Mouse (Mus musculus) limb, embryonic 15.5 days (tissue): ENCODE measurements around the gene Dnajb13. TPM values are rescaled to one million over a fixed set of nuclear protein-coding genes. Genes with fewer than 3 reads are reported as not detected.

Source experiments
- ATAC-seq: fragments of 200-750 bp; cut with Nextera tagmentation; 2 replicates; pipeline ENCODE4 v1.8.0; 2017; ENCODE audit warnings: low read depth, moderate TSS enrichment; ENCODE audit not compliant: insufficient number of reproducible peaks, low FRiP score, low TSS enrichment
- H3K27ac ChIP-seq: fragments of 300-500 bp; sonication (generic); 2 replicates; pipeline ENCODE4 v1.5.1; 2015; ENCODE audit warnings: moderate library complexity, mild to moderate bottlenecking, inconsistent platforms
- H3K27me3 ChIP-seq: fragments of 300-500 bp; sonication (generic); 2 replicates; pipeline ENCODE4 v1.6.1; 2015; ENCODE audit warnings: inconsistent platforms
- H3K36me3 ChIP-seq: fragments of 300-500 bp; sonication (generic); 2 replicates; pipeline ENCODE4 v1.6.1; 2015; ENCODE audit warnings: inconsistent platforms
- H3K4me1 ChIP-seq: fragments of 300-500 bp; sonication (generic); 2 replicates; pipeline ENCODE4 v1.6.1; 2015; ENCODE audit warnings: inconsistent platforms
- H3K4me2 ChIP-seq: fragments of 300-500 bp; sonication (generic); 2 replicates; pipeline ENCODE4 v1.6.1; 2015; ENCODE audit warnings: mild to moderate bottlenecking, inconsistent platforms
- H3K4me3 ChIP-seq: fragments of 300-500 bp; sonication (generic); 2 replicates; pipeline ENCODE4 v1.5.1; 2015; ENCODE audit warnings: mild to moderate bottlenecking, inconsistent platforms
- H3K9ac ChIP-seq: fragments of 300-500 bp; sonication (generic); 2 replicates; pipeline ENCODE4 v1.6.1; 2015; ENCODE audit warnings: inconsistent platforms
- H3K9me3 ChIP-seq: fragments of 300-500 bp; sonication (generic); 2 replicates; pipeline ENCODE4 v1.6.1; 2016; ENCODE audit warnings: inconsistent platforms
- WGBS: fragments of 180-500 bp; shearing (Covaris S2); methylation state at CpG from one replicate; pipeline ENCODE4 v1.1.7; 2015; 5-methylcytosine and 5-hydroxymethylcytosine counted together
- polyA plus RNA-seq: library from polyadenylated mRNA; unstranded; fragments of >200 nt; fragmentation: Nextera tagmentation; extraction: Ambion mirVana; gene quantifications from 2 replicates; pipeline ENCODE4 v1.2.1, GENCODE M21; 2015

Gene Dnajb13
- polyA plus RNA-seq, 1 experiment from 2014 or later = 0.27 TPM

DNA sequence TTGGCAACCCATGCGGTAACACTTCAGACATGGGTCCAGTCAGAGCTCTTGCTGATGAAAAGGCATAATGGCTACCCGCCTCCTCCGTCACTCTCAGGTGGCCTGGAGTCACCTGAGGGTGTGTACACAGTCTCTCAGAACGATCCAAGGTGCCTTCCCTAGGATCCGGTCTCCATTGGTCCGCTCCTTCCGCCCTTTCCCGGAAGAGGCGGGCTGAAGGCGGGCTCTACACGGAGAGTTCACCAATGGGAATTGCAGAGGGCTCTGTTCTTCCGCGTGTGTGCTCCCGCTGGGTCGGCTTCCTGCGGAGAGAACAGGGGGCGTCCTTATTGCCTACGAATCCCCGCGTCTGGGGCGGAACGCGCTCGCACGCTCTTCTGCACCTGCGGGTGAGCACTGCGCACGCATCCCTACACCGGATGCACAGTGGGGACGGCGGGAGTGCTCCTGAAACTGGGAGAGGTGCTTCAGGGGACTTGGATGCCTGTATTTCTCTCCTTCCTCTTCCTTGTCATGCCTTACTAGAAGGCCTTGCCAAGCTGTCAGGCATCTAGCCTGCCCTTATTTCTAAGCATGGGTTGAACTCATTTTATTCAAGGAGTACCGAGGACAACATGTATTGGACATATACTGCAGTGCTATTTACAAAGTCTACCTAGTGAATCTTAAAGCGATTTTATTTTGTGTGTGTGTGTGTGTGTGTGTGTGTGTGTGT is 22.2 kb upstream of the Dnajb13 start, which contains the start of gene Coa4:
TSS of gene Coa4 (plus strand) at position 268 of the 715 bp plus-strand sequence.
- WGBS = under 1% methylated on average over 33 of the region's 33 CpGs
- ATAC-seq = peak; percentile 99
- H3K9me3 ChIP-seq = no peaks in the 10 kb centered on the region

DNA sequence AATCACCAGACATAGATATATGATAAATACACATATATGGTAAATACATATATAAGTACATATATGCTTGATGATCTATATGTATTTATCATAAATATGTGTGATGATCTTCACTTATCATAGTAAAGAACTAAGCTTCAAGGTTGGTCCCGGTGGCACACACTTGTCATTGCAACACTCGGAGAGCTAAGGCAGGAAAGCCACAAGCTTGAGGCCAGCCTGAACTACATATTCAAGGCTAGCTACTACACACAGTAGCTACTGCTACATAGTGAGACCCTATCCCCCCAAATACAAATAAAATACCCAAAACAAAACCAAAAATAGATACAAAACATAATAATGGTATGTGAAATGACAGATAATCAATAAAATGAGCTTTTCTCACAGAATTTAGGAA is 21.1 kb upstream of the Dnajb13 start:
- no peak overlapping the region for H3K4me2 ChIP-seq
- WGBS = 75% methylated on average over 2 of the region's 2 CpGs
- peak overlapping the region; percentile 75; the same call in 1 of the 2 replicates for H3K4me3 ChIP-seq

More for the DNA sequence above, 22.2 kb upstream of the Dnajb13 start, which contains the start of gene Coa4:
- Histone ChIP-seq H3K36me3 (peaks cover 21% of the 10 kb centered on the region), H3K27me3 (no peaks in the 10 kb centered on the region), H3K27ac (peak within 1 kb of the TSS; percentile 88), H3K4me1 (0 out of 2 replicates have a peak, but pooled peaks cover 8% of the 10 kb centered on the region), H3K4me2 (peak within 1 kb of the TSS; percentile 65), H3K4me3 (peak within 1 kb of the TSS; percentile 75), H3K9ac (peak within 1 kb of the TSS; percentile 69)

DNA sequence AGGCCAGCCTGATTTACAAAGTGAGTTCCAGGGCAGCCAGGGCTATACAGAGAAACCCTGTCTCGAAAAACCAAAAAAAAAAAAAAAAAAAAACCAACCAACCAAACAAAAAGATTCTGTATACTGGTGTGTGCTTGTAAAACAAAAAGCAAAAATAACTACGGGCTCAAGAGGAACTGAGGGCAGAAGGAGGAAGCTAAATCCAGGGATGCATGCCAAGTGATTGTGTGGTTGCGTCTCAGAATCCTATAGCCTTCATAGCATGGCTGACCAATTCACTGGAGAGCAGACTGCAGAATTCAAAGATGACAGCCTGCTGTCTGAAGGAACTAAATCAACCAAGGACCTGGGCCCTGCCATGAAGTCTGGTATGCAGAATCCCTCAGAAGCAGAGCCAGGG is 19.5 kb upstream of the Dnajb13 start:
- Histone ChIP-seq H3K9ac (no peak overlapping the region), H3K27ac (no peak overlapping the region), H3K4me3 (no peak overlapping the region), H3K4me1 (0 out of 2 replicates have a peak, but pooled peaks cover 8% of the 10 kb centered on the region), H3K4me2 (no peak overlapping the region), H3K27me3 (no peaks in the 10 kb centered on the region), H3K36me3 (peaks cover 6% of the 10 kb centered on the region), H3K9me3 (no peaks in the 10 kb centered on the region)
- 81% methylated on average over 3 of the region's 3 CpGs for WGBS
- no peak for ATAC-seq

More for the DNA sequence above, 21.1 kb upstream of the Dnajb13 start:
- Histone ChIP-seq H3K27ac (no peak overlapping the region), H3K9ac (no peak overlapping the region), H3K9me3 (no peaks in the 10 kb centered on the region), H3K27me3 (no peaks in the 10 kb centered on the region), H3K4me1 (0 out of 2 replicates have a peak, but pooled peaks cover 8% of the 10 kb centered on the region), H3K36me3 (peaks cover 21% of the 10 kb centered on the region)
- no peak for ATAC-seq

DNA sequence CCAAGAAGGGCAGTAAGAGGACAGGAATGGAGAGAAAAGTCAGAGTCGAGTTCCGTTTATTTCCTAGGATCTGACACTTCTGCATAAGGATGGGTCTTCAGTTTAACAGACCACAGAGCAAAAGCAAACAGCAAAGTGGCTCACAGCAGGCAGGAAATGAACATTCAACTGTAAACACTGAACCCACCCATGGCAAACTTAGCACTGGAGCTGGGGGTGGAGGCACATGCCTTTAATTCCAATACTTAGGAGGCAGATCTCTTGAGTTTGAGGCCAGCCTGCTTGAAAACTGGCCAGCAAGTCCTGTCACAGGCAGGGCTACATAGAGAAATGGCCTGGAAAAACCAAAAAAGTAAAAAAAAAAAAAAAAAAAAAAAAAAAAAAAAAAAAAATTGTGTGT is 18.7 kb upstream of the Dnajb13 start:
- Histone ChIP-seq H3K4me1 (0 out of 2 replicates have a peak, but pooled peaks cover 8% of the 10 kb centered on the region), H3K4me3 (no peak overlapping the region), H3K36me3 (no peaks in the 10 kb centered on the region), H3K27me3 (no peaks in the 10 kb centered on the region), H3K27ac (no peak overlapping the region), H3K9me3 (no peaks in the 10 kb centered on the region), H3K4me2 (no peak overlapping the region), H3K9ac (no peak overlapping the region)
- no peak for ATAC-seq
- 70% methylated on average over 2 of the region's 2 CpGs for WGBS

DNA sequence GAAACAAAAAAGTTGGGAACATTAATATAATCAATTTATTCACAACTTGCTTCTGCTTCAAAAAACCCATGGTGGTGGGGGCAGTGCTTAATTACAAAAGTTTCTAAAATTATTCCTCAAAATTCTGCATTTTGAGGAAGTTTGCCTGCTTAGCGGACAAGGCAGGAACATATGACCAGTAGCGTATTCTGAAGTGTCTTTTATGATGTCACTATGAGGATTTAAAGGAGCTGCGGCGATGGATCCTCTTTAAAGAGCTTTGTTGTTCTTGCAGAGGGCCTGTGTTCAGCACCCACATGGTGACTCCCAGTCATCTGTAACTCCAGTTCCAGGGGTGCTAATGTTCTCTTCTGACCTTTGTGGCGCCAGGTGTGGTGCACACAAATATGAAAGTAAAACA is 16.0 kb upstream of the Dnajb13 start:
- no peak overlapping the region for H3K4me2 ChIP-seq
- no peak overlapping the region for H3K4me3 ChIP-seq
- no peaks in the 10 kb centered on the region for H3K9me3 ChIP-seq
- H3K27ac ChIP-seq = no peak overlapping the region
- no peaks in the 10 kb centered on the region for H3K4me1 ChIP-seq
- 92% methylated on average over 5 of the region's 5 CpGs for WGBS
- H3K27me3 ChIP-seq = no peaks in the 10 kb centered on the region
- no peak for ATAC-seq
- H3K9ac ChIP-seq = no peak overlapping the region
- H3K36me3 ChIP-seq = no peaks in the 10 kb centered on the region

DNA sequence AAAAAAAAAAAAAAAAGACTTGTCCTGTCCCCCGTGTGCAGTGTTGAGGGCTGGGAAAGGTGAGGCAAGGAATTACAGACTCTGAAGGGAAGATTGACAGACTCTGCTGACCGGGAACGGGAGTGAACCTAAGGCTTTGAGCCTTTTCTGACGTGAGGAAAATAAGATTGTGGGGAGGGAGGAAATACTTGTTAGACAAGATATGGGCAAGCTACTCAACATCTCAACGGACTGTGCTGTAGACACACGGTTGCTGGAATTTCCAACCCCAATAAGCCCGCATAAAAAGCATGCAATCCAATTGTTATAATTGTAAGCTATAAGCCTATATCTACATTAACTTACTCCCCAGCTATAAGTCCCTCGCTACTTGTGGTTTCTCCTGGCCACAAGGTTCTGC is 9.9 kb upstream of the Dnajb13 start:
- H3K27me3 ChIP-seq = no peaks in the 10 kb centered on the region
- no peak overlapping the region for H3K4me2 ChIP-seq
- H3K4me3 ChIP-seq = no peak overlapping the region
- no peaks in the 10 kb centered on the region for H3K4me1 ChIP-seq
- no peak overlapping the region for H3K9ac ChIP-seq
- no peak for ATAC-seq
- WGBS = 52% methylated on average over 8 of the region's 8 CpGs
- no peaks in the 10 kb centered on the region for H3K36me3 ChIP-seq
- no peak overlapping the region for H3K27ac ChIP-seq
- no peaks in the 10 kb centered on the region for H3K9me3 ChIP-seq

DNA sequence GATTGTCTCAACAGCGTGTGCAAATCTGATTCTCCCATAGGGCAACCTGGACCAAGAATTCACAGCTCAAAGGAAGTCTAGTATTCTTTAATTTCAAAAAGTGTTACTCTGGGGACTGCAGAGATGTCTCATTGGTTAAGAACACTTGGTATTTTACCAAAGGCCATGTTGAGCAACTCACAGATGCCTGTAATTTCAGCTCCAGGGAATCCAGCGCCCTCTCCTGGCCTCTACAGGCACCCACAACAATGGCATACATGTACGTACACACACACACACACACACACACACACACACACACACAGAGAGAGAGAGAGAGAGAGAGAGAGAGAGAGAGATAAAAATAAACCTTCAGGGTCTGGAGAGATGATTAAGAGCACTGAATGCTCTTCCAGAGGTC is 7.5 kb upstream of the Dnajb13 start:
- no peak for ATAC-seq
- Histone ChIP-seq H3K27ac (no peak overlapping the region), H3K9me3 (no peaks in the 10 kb centered on the region), H3K4me3 (no peak overlapping the region), H3K36me3 (no peaks in the 10 kb centered on the region), H3K9ac (no peak overlapping the region), H3K4me2 (no peak overlapping the region), H3K27me3 (no peaks in the 10 kb centered on the region), H3K4me1 (no peaks in the 10 kb centered on the region)
- 82% methylated on average over 3 of the region's 3 CpGs for WGBS

DNA sequence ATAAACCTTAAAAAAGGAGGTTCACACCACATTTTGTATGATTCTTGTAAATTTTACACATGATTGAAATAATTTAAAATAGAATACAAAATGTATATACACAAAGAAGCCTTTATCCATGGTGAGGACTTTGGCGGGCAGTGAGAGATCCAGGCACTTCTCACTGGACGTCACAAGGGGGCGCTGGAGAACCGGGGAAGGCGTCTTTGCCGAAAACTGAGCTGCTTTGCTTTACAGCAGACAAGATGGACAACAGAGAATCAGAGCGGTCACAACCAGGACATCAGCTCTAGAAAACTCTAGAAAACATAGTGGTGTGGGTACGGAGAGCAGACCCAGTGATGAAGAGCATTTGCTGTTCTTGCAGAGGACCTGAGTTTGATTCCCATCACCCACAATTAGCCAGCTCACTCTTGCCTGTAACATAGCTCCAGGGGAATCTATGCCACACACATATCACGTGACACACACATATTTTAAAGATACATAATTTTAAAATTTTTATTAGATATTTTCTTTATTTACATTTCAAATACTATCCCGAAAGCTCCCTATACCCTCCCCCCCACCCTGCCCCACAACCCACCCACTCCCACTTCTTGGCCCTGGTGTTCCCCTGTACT is 6.0 kb upstream of the Dnajb13 start:
- 18% methylated on average over 10 of the region's 10 CpGs for WGBS
- H3K27me3 ChIP-seq = no peaks in the 10 kb centered on the region
- no peak overlapping the region for H3K27ac ChIP-seq
- no peaks in the 10 kb centered on the region for H3K9me3 ChIP-seq
- no peak overlapping the region for H3K4me3 ChIP-seq
- H3K36me3 ChIP-seq = no peaks in the 10 kb centered on the region
- no peak for ATAC-seq
- 0 out of 2 replicates have a peak overlapping the region, but pooled peaks have one; percentile 22 for H3K4me2 ChIP-seq
- no peaks in the 10 kb centered on the region for H3K4me1 ChIP-seq
- H3K9ac ChIP-seq = no peak overlapping the region

DNA sequence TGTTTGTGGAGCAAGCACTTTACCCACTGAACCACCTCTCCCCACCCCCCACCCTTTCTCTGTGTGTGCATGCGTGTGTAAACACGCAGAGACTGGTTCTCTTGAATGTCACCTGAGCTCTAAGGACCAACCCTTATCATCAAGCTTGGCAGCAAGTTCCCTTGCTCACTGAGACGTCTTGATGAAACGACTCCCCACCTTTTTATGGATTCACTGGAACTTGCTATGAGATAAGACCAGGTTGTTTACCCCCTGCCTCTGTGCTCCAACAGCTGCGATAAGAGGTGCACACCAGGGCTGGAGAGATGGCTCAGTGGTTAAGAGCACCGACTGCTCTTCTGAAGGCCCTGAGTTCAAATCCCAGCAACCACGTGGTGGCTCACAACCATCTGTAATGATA is 5.4 kb upstream of the Dnajb13 start:
- no peak overlapping the region for H3K4me2 ChIP-seq
- 55% methylated on average over 7 of the region's 7 CpGs for WGBS
- H3K27me3 ChIP-seq = no peaks in the 10 kb centered on the region
- H3K36me3 ChIP-seq = no peaks in the 10 kb centered on the region
- H3K4me1 ChIP-seq = no peaks in the 10 kb centered on the region
- H3K27ac ChIP-seq = no peak overlapping the region
- H3K9ac ChIP-seq = no peak overlapping the region
- H3K4me3 ChIP-seq = no peak overlapping the region
- H3K9me3 ChIP-seq = no peaks in the 10 kb centered on the region
- ATAC-seq = no peak

DNA sequence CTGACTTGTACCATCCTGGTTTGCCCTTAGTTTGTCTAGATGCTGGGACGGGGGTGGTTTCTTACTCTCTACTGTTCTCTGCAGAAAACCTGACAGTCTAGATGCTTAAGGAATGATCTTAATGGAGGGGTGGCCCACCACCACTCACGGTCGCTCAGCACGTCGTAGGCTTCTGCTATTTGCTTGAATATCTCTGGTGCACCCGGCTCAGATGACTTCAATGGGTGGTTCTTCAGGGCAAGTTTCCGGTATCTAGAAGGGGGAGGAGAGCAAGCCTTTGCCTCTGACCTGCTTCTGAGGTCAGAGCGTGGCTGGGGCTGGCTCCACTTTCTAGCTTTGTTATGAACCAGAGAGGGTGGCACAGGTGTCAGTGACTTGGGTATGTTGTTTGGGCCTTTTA is 3.2 kb downstream of the Dnajb13 start:
- ATAC-seq = no peak
- 78% methylated on average over 8 of the region's 8 CpGs for WGBS
- no peak overlapping the region for H3K9ac ChIP-seq
- no peak overlapping the region for H3K4me2 ChIP-seq
- no peaks in the 10 kb centered on the region; the same call in 1 of the 2 replicates for H3K27me3 ChIP-seq
- H3K4me1 ChIP-seq = peaks cover 3% of the 10 kb centered on the region; the same call in 1 of the 2 replicates
- no peak overlapping the region for H3K27ac ChIP-seq
- no peaks in the 10 kb centered on the region for H3K9me3 ChIP-seq
- H3K4me3 ChIP-seq = no peak overlapping the region
- H3K36me3 ChIP-seq = no peaks in the 10 kb centered on the region

DNA sequence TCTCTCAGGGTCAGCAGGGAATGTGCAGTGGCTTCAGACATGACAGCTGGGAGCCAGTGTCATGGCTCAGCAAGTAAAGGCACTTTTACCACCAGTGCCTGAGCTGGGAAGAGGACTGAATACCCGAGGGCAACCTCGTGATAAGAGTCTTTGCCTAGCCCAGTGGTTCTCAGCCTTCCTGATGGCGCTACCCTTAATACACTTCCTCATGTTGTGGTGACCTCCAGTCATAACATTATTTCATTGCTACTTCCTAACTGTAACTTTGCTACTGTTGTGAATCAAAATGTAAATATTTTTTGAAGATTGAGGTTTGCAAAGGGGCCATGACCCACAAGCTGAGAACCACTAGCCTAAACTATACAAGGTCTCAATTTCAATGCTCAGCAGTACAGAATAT is 6.1 kb downstream of the Dnajb13 start:
- no peaks in the 10 kb centered on the region for H3K36me3 ChIP-seq
- no peaks in the 10 kb centered on the region for H3K4me1 ChIP-seq
- no peak overlapping the region for H3K4me3 ChIP-seq
- no peak overlapping the region for H3K9ac ChIP-seq
- H3K9me3 ChIP-seq = no peaks in the 10 kb centered on the region
- no peak for ATAC-seq
- 50% methylated on average over 3 of the region's 3 CpGs for WGBS
- no peaks in the 10 kb centered on the region; the same call in 1 of the 2 replicates for H3K27me3 ChIP-seq
- H3K27ac ChIP-seq = no peak overlapping the region
- no peak overlapping the region for H3K4me2 ChIP-seq

DNA sequence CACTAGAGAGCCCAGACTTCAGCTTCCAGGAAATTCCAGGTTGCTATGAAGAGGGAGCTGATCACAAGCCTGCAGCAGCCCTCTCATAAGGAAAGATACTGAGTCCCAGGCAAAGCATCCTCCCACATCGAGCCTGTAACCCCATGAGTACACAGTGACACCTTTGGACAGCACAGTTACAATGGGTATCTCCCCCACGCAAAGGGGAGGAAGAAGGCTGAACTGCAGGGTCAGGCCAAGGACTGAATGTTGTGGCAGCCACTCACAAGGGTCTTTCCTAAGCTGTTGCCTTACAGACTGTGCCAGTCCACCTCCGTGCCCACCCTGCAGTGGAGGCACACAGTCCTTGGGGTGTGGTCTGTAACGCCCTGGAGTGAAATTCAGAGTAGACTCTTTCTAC is 8.3 kb downstream of the Dnajb13 start:
- ATAC-seq = no peak
- no peaks in the 10 kb centered on the region for H3K9me3 ChIP-seq
- H3K27ac ChIP-seq = no peak overlapping the region
- no peak overlapping the region for H3K9ac ChIP-seq
- no peaks in the 10 kb centered on the region for H3K36me3 ChIP-seq
- 75% methylated on average over 4 of the region's 4 CpGs for WGBS
- no peaks in the 10 kb centered on the region for H3K27me3 ChIP-seq
- no peaks in the 10 kb centered on the region for H3K4me1 ChIP-seq
- no peak overlapping the region for H3K4me2 ChIP-seq
- H3K4me3 ChIP-seq = no peak overlapping the region
